Mouse (Mus musculus) megakaryocyte, adult 5-6 weeks (primary cell): ENCODE measurements around the gene Atpaf1. TPM values are rescaled to one million over a fixed set of nuclear protein-coding genes. Genes with fewer than 3 reads are reported as not detected.
A peak's percentile ranks its signal among the peaks of the same experiment; 100 is the strongest.

Experiments
- ATAC-seq: 2 replicates; pipeline ENCODE4 v1.8.0; 2016; ENCODE audit warnings: mild to moderate bottlenecking, inconsistent platforms; ENCODE audit not compliant: poor library complexity, severe bottlenecking
- total RNA-seq, 2 experiments: library from RNA; stranded (forward) in 1 of 2; stranded (reverse) in 1 of 2; fragments of 153-499, 151-499 nt in 1 of 2; fragments of 221-1000, 200-1000 nt in 1 of 2; gene quantifications; 2 replicates each; pipeline versions ENCODE4 v1.2.3 to v1.2.4; 2015 to 2017

Gene Atpaf1
- total RNA-seq, 2 experiments from 2014 or later: 5.8 to 21.8 TPM

DNA sequence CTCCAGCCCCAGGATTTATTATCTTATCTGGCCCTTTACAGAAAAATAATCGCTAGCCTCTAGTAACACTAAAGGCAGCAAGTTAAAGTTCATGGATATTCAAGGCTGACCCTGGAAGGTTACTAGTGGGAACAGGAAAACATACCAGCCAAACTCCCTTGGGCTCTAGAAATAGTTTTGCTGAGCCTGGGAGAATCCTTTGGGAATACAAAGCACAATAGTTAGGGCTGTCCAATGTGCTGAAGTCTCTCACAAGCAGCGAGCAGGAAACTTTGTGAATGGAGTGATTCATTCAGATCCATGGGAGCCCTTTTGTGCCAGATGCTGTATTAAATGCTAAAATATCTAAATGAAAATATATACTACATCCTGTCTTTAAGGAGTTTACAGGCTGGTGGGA is 62.0 kb downstream of the Atpaf1 start:
- no peak for ATAC-seq

- peak; percentile 90 for ATAC-seq
Observed at GRCm38 (mm10) chr4:115847377-115847776, 62.8 kb downstream of the Atpaf1 start.

- peak; percentile 41 for ATAC-seq
Observed at GRCm38 (mm10) chr4:115848083-115848482, 63.5 kb downstream of the Atpaf1 start.

DNA sequence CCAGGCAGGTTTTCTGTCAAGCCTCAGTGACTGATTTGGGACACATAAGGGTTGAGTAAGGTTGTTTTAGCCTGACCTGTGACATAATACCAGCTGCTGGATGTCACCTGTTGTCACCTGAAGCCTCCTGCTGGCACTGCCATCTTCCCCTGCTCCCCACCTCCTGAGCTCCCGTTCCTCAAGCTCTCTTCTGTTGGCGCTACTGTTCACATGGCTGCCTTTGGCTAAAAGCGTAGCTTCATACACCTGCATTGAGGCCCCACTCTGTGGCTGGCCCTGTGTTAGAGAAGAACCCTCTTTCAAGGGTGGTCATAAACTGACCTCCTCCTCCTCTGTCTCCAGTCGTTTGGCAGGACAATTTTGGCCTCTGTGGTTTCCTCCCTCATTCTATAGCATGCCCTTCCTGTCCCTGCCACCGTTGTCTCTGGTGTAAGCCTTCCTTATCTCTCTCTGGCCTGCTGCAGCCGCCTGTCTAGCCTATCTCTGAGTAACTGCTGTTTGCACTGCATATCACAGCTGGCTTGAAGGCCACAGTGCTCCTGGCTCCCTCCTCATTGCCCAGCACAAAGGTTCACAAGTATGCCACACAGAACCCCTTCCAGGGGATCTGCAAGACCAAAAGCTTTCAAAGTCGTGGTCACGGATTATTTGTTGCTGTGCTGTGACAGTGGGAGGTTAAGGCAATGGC is 64.5 kb downstream of the Atpaf1 start:
- ATAC-seq: peak; percentile 31

DNA sequence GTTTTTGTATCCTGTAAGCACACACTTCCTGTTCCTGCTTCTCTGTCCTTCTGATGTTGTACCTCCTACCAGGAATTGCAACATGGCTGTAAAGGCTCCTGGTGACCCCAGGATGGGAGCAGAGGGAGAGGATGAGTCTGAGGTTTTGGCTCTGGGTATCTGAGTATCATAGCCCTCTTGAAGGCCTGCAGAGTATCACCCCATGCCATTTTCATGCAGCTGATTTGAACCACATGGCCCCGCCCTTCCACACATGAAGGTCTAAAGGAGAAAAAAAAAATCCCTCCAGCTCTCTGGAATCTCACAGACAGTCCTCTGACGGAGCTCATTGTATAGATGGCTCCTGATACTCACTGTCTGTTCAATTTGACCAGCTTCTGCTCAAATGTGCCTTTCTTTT is 65.5 kb downstream of the Atpaf1 start:
- 0 out of 2 replicates have a peak, but pooled peaks have one; percentile 13 for ATAC-seq

- no peak for ATAC-seq
Observed at GRCm38 (mm10) chr4:115850631-115851030, 66.0 kb downstream of the Atpaf1 start.

DNA sequence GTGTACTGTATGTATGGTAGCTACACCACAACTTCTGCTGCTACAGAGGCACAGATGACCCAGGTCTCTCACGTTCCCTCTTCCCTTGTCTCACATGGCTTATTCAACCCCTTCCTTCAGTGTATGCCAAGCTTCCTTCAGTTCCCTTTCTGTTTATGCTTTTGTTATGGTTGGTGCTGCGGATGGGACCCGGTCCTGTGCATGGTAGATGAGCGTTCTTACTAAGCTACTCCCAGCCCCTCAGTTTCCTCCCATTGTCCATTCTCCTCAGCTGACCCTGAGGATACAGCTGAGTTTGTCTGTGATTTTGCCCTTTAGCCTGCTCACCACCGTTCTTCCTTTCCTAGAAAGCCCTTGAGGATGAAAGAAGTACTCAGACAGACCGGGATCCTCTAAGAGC is 67.0 kb downstream of the Atpaf1 start:
- ATAC-seq: no peak

DNA sequence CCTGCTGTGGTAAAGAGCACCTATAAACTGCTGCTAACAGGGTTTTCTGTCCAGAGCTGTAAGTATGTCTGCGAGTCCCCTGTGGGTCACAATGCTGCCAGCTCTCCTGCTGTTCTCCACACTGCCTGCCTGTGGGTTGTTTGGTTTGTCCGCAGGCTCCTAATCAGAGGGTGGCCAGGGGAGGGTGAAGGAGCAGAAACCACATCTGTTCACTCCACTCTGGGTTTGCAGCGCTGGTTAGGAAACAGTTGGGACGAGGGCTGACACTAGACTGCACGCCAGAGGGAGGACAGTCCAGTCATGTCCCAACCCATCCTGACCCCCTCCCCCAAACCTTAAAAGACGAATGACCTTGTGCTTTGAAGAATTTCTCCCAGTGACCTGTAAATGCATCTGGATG is 70.5 kb downstream of the Atpaf1 start:
- ATAC-seq: no peak

DNA sequence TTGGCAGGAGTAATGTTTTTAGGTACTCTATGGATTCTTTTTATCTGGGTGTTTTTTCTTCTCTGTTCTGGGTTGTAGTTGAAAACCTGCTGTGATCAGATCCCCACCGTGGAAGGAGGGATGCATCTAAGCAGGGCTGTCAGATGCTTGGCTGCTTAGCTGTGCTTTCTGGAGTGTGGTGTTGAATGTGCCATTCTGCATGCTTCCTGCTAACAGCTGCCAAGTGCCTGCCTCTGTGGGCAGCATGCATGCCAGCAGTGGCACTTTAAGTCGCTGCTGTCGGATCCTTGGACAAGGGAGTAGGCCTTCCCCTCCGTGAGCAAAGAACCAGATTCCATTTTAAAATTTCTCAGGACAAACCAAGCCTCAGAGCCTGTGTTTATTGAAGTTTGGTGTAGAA is 71.0 kb downstream of the Atpaf1 start:
- no peak for ATAC-seq

GRCm38 (mm10) chr4:115856282-115856681 is 71.7 kb downstream of the Atpaf1 start:
- ATAC-seq: no peak

GRCm38 (mm10) chr4:115857293-115857883 is 72.8 kb downstream of the Atpaf1 start:
- ATAC-seq: peak; percentile 95

DNA sequence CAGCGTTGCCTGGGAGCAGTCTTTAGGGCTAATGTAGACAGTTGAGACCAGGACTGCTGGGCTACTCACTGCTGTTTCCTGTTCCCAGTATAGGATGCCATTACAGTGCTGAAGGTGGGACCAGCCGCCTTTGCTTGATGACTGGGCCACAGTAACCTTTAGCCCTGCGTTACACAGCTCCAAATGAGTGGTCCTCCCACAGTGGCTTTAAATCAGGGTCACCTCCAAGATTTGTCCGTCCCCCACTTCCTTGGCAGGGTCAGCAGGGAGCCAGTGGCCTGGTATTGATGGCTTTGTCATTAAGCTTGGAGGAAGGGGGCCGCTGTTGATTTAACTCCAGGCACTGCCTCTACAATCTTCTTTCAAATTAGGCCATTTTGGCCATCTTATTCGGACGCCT is 78.7 kb downstream of the Atpaf1 start:
- no peak for ATAC-seq

DNA sequence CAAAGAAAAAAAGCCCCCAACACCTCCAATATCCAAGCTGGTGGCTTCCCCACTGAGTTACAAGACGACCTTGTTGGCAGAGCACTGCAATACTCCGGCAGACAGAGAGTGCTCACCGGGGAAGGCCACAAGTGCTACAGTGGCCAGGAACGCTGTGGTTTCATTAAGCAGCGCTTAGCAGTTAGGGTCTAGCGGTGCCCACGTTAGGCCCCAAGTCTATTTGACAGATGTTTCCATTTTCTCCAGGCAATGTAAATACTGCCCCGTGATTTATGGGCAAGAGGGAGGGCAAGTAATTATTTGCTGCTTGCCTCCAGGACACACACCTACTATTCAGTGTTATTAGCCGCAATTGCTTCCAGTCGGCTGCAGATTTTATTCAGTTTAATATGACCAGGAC is 79.3 kb downstream of the Atpaf1 start:
- ATAC-seq: no peak

Other genes starting within 250 kb of the Atpaf1 start
- not detected in 2 replicates for gene Cyp4a31, start 221.2 kb upstream of the Atpaf1 start, total RNA-seq (2015)
- not detected in 2 replicates for gene Cyp4a31, start 221.2 kb upstream of the Atpaf1 start, total RNA-seq (2017)
- not detected in 2 replicates for gene Cyp4a32, start 183.8 kb upstream of the Atpaf1 start, total RNA-seq (2015)
- not detected in 2 replicates for gene Cyp4a32, start 183.8 kb upstream of the Atpaf1 start, total RNA-seq (2017)
- not detected in 2 replicates for gene Cyp4b1, start 137.1 kb upstream of the Atpaf1 start, total RNA-seq (2015)
- gene Cyp4b1, start 137.1 kb upstream of the Atpaf1 start, total RNA-seq (2017): not detected in 2 replicates
- 45.3 and 45.4 TPM in 2 replicates for gene Efcab14, start 47.1 kb upstream of the Atpaf1 start, total RNA-seq (2015)
- gene Efcab14, start 47.1 kb upstream of the Atpaf1 start, total RNA-seq (2017): 27.7 and 28.5 TPM in 2 replicates
- not detected in 2 replicates for gene Tex38, start 3.8 kb upstream of the Atpaf1 start, total RNA-seq (2015)
- not detected in 2 replicates for gene Tex38, start 3.8 kb upstream of the Atpaf1 start, total RNA-seq (2017)
- 6.2 and 8.3 TPM in 2 replicates for gene Mob3c, start 43.3 kb downstream of the Atpaf1 start, total RNA-seq (2015)
- gene Mob3c, start 43.3 kb downstream of the Atpaf1 start, total RNA-seq (2017): 9.6 and 10.2 TPM in 2 replicates
- 45.8 and 48.6 TPM in 2 replicates for gene Mknk1, start 54.4 kb downstream of the Atpaf1 start, total RNA-seq (2015)
- gene Mknk1, start 54.4 kb downstream of the Atpaf1 start, total RNA-seq (2017): 103 and 116 TPM in 2 replicates
- gene Kncn, start 99.6 kb downstream of the Atpaf1 start, total RNA-seq (2015): not detected in 2 replicates
- not detected in 2 replicates for gene Kncn, start 99.6 kb downstream of the Atpaf1 start, total RNA-seq (2017)
- gene 6430628N08Rik, start 105.9 kb downstream of the Atpaf1 start, total RNA-seq (2015): not detected in 2 replicates
- gene 6430628N08Rik, start 105.9 kb downstream of the Atpaf1 start, total RNA-seq (2017): not detected in 2 replicates
- not detected in 2 replicates for gene Dmbx1, start 155.1 kb downstream of the Atpaf1 start, total RNA-seq (2015)
- gene Dmbx1, start 155.1 kb downstream of the Atpaf1 start, total RNA-seq (2017): not detected in 2 replicates
- 0.71 and 1.8 TPM in 2 replicates for gene Faah, start 233.1 kb downstream of the Atpaf1 start, total RNA-seq (2015)
- 1.3 and 2.2 TPM in 2 replicates for gene Faah, start 233.1 kb downstream of the Atpaf1 start, total RNA-seq (2017)